ENCODE assay signal across 22 mouse cellular contexts in the genomic region with DNA sequence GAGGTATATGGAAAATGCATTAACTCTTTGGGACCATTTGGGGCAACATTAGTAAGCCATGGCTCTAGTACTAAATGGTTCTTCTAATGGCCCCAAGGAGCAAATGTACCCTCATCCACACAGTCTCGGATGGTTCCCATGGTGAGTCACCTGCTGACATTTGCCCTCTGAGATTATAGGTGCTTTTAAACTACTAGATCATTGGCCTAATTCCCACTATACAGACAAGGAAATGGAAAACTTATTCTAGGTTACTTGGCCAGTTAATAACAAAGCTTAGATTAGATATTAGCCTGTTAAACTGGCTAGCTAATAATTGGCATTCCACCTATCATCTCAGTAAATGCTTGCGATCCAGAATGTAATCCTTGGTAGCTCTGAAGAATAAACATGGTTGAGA. TPM values are rescaled to one million over a fixed set of nuclear protein-coding genes. Genes with fewer than 3 reads are reported as not detected.
DNase-seq lines count a peak whose midpoint lies in the region; ATAC-seq lines count a peak whose summit lies in the region.
"Had no signal": no experiment of that assay in that cellular context is flagged by ENCODE, and none has a peak within 500 bp of the region (broad histone marks: within the 10 kb centered on the region; RNA-seq: fewer than 3 reads in every experiment).

No protein-coding gene starts in this region.

- WGBS in kidney, embryonic 14.5 days = 72% methylated on average over 2 of the region's 2 CpGs
- 69% methylated on average over 2 of the region's 2 CpGs for WGBS in intestine, embryonic 16.5 days
- 74% methylated on average over 2 of the region's 2 CpGs for WGBS in stomach, embryonic 15.5 days

- H3K36me3 ChIP-seq in kidney, embryonic 14.5 days (ENCODE audit: control insufficient read depth, insufficient read depth, low read length) = no peaks in the 10 kb centered on the region
- H3K36me3 ChIP-seq in intestine, embryonic 16.5 days (ENCODE audit: control insufficient read depth, insufficient read depth, low read length) = no peaks in the 10 kb centered on the region
- H3K36me3 ChIP-seq in stomach, embryonic 15.5 days = no peaks in the 10 kb centered on the region
- H3K36me3 ChIP-seq: forebrain, embryonic 10.5 days; hindbrain, embryonic 12.5 days had no signal

- H3K27me3 ChIP-seq in kidney, embryonic 14.5 days (ENCODE audit: control insufficient read depth, insufficient read depth, low read length) = no peaks in the 10 kb centered on the region
- no peaks in the 10 kb centered on the region for H3K27me3 ChIP-seq in intestine, embryonic 16.5 days (replicated peaks; ENCODE audit: control insufficient read depth, insufficient read depth, low read length)
- no peaks in the 10 kb centered on the region for H3K27me3 ChIP-seq in stomach, embryonic 15.5 days (replicated peaks)
- H3K27me3 ChIP-seq: hindbrain, embryonic 12.5 days had no signal

- H3K4me3 ChIP-seq in kidney, embryonic 14.5 days (ENCODE audit: low read length) = no peak overlapping the region
- no peak overlapping the region for H3K4me3 ChIP-seq in intestine, embryonic 16.5 days (ENCODE audit: low read length)
- no peak overlapping the region for H3K4me3 ChIP-seq in stomach, embryonic 15.5 days (replicated peaks)
- H3K4me3 ChIP-seq: forebrain, embryonic 10.5 days; forebrain, embryonic 13.5 days; hindbrain, embryonic 12.5 days had no signal

- no peak overlapping the region for H3K4me2 ChIP-seq in kidney, embryonic 14.5 days (replicated peaks; ENCODE audit: low read depth, low read length)
- H3K4me2 ChIP-seq in intestine, embryonic 16.5 days (ENCODE audit: low read depth, low read length) = no peak overlapping the region
- H3K4me2 ChIP-seq in stomach, embryonic 15.5 days = no peak overlapping the region
- H3K4me2 ChIP-seq: forebrain, embryonic 13.5 days; heart, embryonic 11.5 days; hindbrain, embryonic 12.5 days had no signal

- H3K9ac ChIP-seq in kidney, embryonic 14.5 days (ENCODE audit: low read depth, low read length) = no peak overlapping the region
- H3K9ac ChIP-seq in intestine, embryonic 16.5 days (ENCODE audit: low read depth, low read length) = no peak overlapping the region
- no peak overlapping the region for H3K9ac ChIP-seq in stomach, embryonic 15.5 days
- H3K9ac ChIP-seq: forebrain, embryonic 13.5 days; hindbrain, embryonic 12.5 days had no signal

- H3K27ac ChIP-seq in kidney, embryonic 14.5 days (ENCODE audit: low read depth, low read length) = no peak overlapping the region
- no peak overlapping the region for H3K27ac ChIP-seq in intestine, embryonic 16.5 days (ENCODE audit: low read length)
- H3K27ac ChIP-seq in stomach, embryonic 15.5 days = no peak overlapping the region
- H3K27ac ChIP-seq: forebrain, embryonic 10.5 days; forebrain, embryonic 13.5 days; hindbrain, embryonic 12.5 days had no signal

- no peaks in the 10 kb centered on the region for H3K4me1 ChIP-seq in kidney, embryonic 14.5 days (ENCODE audit: control insufficient read depth, insufficient read depth, low read length)
- no peaks in the 10 kb centered on the region for H3K4me1 ChIP-seq in intestine, embryonic 16.5 days (ENCODE audit: control insufficient read depth, insufficient read depth, low read length)
- H3K4me1 ChIP-seq in stomach, embryonic 15.5 days = no peaks in the 10 kb centered on the region
- H3K4me1 ChIP-seq: hindbrain, embryonic 12.5 days had no signal

- no peaks in the 10 kb centered on the region for H3K9me3 ChIP-seq in kidney, embryonic 14.5 days (ENCODE audit: control insufficient read depth, low read length)
- H3K9me3 ChIP-seq in intestine, embryonic 16.5 days (ENCODE audit: control insufficient read depth, low read length) = no peaks in the 10 kb centered on the region
- no peaks in the 10 kb centered on the region for H3K9me3 ChIP-seq in stomach, embryonic 15.5 days
- H3K9me3 ChIP-seq: forebrain, embryonic 10.5 days; forebrain, embryonic 13.5 days; hindbrain, embryonic 12.5 days had no signal

- DNase-seq in kidney, adult 8-10 months = no peak
- DNase-seq in kidney, postnatal 14 days = peak; percentile 5
- no peak for DNase-seq in kidney, postnatal 10 days
- DNase-seq in adrenal gland, adult 18-20 months (ENCODE audit: low spot score in 2 of 2) = no peak
- no peak for DNase-seq in gastrocnemius, adult 8-10 months (ENCODE audit: low spot score in 2 of 2)
- DNase-seq: adrenal gland, adult 8-10 months; adrenal gland, postnatal 25 days; cerebellum, adult 11-12 months; cerebellum, adult 8-10 months; cerebellum, postnatal 10 days; cerebellum, postnatal 36 days; gastrocnemius, postnatal 14 days; heart, adult 11 months had no signal

- ATAC-seq in kidney, embryonic 14.5 days (ENCODE audit: low FRiP score, low TSS enrichment) = peak; percentile 39; the same call in 1 of the 2 replicates
- ATAC-seq in intestine, embryonic 16.5 days = peak; percentile 81
- 0 out of 2 replicates have a peak, but pooled peaks have one; percentile 18 for ATAC-seq in stomach, embryonic 15.5 days (ENCODE audit: insufficient read depth, low FRiP score, low read depth)
- ATAC-seq: CD4-positive, CD25-positive, alpha-beta regulatory T cell, adult 4 months; forebrain, embryonic 13.5 days; forebrain, embryonic 16.5 days had no signal

RNA-seq across cellular contexts. Expression of a gene that starts 47.0 kb away (rescaled TPM):
- polyA plus RNA-seq in kidney, embryonic 14.5 days (2014; fragmentation: Nextera tagmentation; extraction: Ambion mirVana) = 16.1 and 17.6 TPM in 2 replicates
- polyA plus RNA-seq in intestine, embryonic 16.5 days (2015; fragmentation: Nextera tagmentation; extraction: Ambion mirVana) = 1.9 and 2.3 TPM in 2 replicates
- 7.3 and 7.7 TPM in 2 replicates for polyA plus RNA-seq in stomach, embryonic 15.5 days (2015; fragmentation: Nextera tagmentation; extraction: Ambion mirVana)
- 10 to 100 TPM; 25.3 to 33.5 TPM for total RNA-seq in adrenal gland, adult 18-20 months (2021)
- total RNA-seq in gastrocnemius, adult 8-10 months (2022) = 1 to 10 TPM; 2.3 to 4.0 (median 3.6) TPM

Comparison
In these comparisons a context has a peak if more than half of its experiments do, and no peak if none do; other contexts are left out.
1. ATAC-seq: peak in every context shown above with its lines; median percentile 81 in intestine, embryonic 16.5 days; 39 in kidney, embryonic 14.5 days; 18 in stomach, embryonic 15.5 days.